Mouse (Mus musculus) liver, embryonic 13.5 days (tissue): ENCODE measurements around the gene Shc1. TPM values are rescaled to one million over a fixed set of nuclear protein-coding genes. Genes with fewer than 3 reads are reported as not detected.

Source experiments
- ATAC-seq: fragments of 200-750 bp; cut with Nextera tagmentation; 2 replicates; pipeline ENCODE4 v1.8.0; 2017; ENCODE audit warnings: low read depth, mild to moderate bottlenecking, moderate number of reproducible peaks, moderate library complexity
- DNase-seq: peaks from one replicate; pipeline ENCODE4 v3.0.0; 2022
- H3K27ac ChIP-seq: fragments of 300-500 bp; sonication (generic); 2 replicates; pipeline ENCODE4 v1.5.1; 2015; ENCODE audit warnings: moderate library complexity, mild to moderate bottlenecking, inconsistent platforms
- H3K27me3 ChIP-seq: fragments of 300-500 bp; sonication (generic); 2 replicates; pipeline ENCODE4 v1.6.1; 2015; ENCODE audit warnings: mild to moderate bottlenecking, inconsistent platforms
- H3K36me3 ChIP-seq: fragments of 300-500 bp; sonication (generic); 2 replicates; pipeline ENCODE4 v1.6.1; 2015; ENCODE audit warnings: mild to moderate bottlenecking, inconsistent platforms
- H3K4me1 ChIP-seq: fragments of 300-500 bp; sonication (generic); replicated peaks from 2 replicates; pipeline ENCODE4 v1.6.1; 2015; ENCODE audit warnings: inconsistent platforms
- H3K4me2 ChIP-seq: fragments of 300-500 bp; sonication (generic); 2 replicates; pipeline ENCODE4 v1.6.1; 2015; ENCODE audit warnings: inconsistent platforms, mild to moderate bottlenecking, moderate library complexity
- H3K4me3 ChIP-seq: fragments of 300-500 bp; sonication (generic); replicated peaks from 2 replicates; pipeline ENCODE4 v1.5.1; 2015; ENCODE audit warnings: mild to moderate bottlenecking, inconsistent platforms
- H3K9ac ChIP-seq: fragments of 300-500 bp; sonication (generic); 2 replicates; pipeline ENCODE4 v1.6.1; 2015; ENCODE audit warnings: mild to moderate bottlenecking, inconsistent platforms
- H3K9me3 ChIP-seq: fragments of 300-500 bp; sonication (generic); replicated peaks from 2 replicates; pipeline ENCODE4 v1.6.1; 2016; ENCODE audit warnings: inconsistent platforms
- WGBS: fragments of 180-500 bp; shearing (Covaris S2); methylation state at CpG from one replicate; pipeline ENCODE4 v1.1.7; 2015; ENCODE audit not compliant: insufficient replicate concordance; 5-methylcytosine and 5-hydroxymethylcytosine counted together
- polyA plus RNA-seq: library from polyadenylated mRNA; unstranded; fragments of >200 nt; fragmentation: Nextera tagmentation; extraction: Ambion mirVana; gene quantifications from 2 replicates; pipeline ENCODE4 v1.2.1, GENCODE M21; 2015

Shc1 gene
- polyA plus RNA-seq, 1 experiment from 2014 or later = 42.3 TPM

GRCm38 (mm10) chr3:89391663-89392511, 26.4 kb upstream of the Shc1 start:
- H3K9me3 ChIP-seq = no peaks in the 10 kb centered on the region
- peak overlapping the region; percentile 68 for H3K9ac ChIP-seq
- peak overlapping the region; percentile 69 for H3K27ac ChIP-seq
- DNase-seq (no peak), ATAC-seq (no peak)
- WGBS = 2% methylated on average over 52 of the region's 56 CpGs
- peaks cover 94% of the 10 kb centered on the region for H3K4me1 ChIP-seq
- peaks cover 31% of the 10 kb centered on the region for H3K27me3 ChIP-seq
- H3K36me3 ChIP-seq = no peaks in the 10 kb centered on the region
- peak overlapping the region; percentile 94 for H3K4me2 ChIP-seq
- H3K4me3 ChIP-seq = peak overlapping the region; percentile 65

GRCm38 (mm10) chr3:89392871-89393311, 25.4 kb upstream of the Shc1 start:
- WGBS = under 1% methylated on average over 18 of the region's 24 CpGs
- H3K9me3 ChIP-seq = no peaks in the 10 kb centered on the region
- H3K4me2 ChIP-seq = peak overlapping the region; percentile 94
- ATAC-seq = no peak
- peak overlapping the region; percentile 65 for H3K4me3 ChIP-seq
- H3K9ac ChIP-seq = peak overlapping the region; percentile 68
- peaks cover 86% of the 10 kb centered on the region for H3K4me1 ChIP-seq
- peaks cover 31% of the 10 kb centered on the region for H3K27me3 ChIP-seq
- no peak for DNase-seq
- H3K36me3 ChIP-seq = no peaks in the 10 kb centered on the region
- peak overlapping the region; percentile 69 for H3K27ac ChIP-seq

DNA sequence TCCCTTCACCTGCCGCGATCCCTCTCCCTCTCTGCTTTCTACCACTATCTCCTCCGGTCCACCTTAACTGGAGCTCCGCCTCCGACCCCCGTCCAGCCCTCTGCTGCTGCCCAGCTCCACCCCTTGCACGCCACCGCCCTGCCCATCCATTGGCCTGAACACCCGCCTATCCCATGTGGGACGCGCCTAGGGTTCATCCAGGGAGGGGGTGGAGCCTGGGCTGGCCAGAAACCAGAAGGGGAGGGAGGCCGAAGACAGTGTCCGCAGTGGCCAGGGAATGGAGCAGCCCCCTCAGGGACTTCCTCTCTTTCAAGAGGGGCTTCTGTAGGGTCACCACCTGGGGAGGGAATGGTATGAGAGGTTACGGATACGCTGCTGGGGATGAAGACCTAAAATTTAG, 24.6 kb upstream of the Shc1 start:
- H3K9me3 ChIP-seq = no peaks in the 10 kb centered on the region
- H3K9ac ChIP-seq = peak overlapping the region; percentile 78
- peaks cover 31% of the 10 kb centered on the region for H3K27me3 ChIP-seq
- DNase-seq = peak; percentile 98
- H3K4me2 ChIP-seq = peak overlapping the region; percentile 94
- H3K36me3 ChIP-seq = no peaks in the 10 kb centered on the region
- peaks cover 78% of the 10 kb centered on the region for H3K4me1 ChIP-seq
- ATAC-seq = peak; percentile 91
- peak overlapping the region; percentile 83 for H3K27ac ChIP-seq
- peak overlapping the region; percentile 65 for H3K4me3 ChIP-seq
- WGBS = 0% methylated on average over 15 of the region's 15 CpGs

DNA sequence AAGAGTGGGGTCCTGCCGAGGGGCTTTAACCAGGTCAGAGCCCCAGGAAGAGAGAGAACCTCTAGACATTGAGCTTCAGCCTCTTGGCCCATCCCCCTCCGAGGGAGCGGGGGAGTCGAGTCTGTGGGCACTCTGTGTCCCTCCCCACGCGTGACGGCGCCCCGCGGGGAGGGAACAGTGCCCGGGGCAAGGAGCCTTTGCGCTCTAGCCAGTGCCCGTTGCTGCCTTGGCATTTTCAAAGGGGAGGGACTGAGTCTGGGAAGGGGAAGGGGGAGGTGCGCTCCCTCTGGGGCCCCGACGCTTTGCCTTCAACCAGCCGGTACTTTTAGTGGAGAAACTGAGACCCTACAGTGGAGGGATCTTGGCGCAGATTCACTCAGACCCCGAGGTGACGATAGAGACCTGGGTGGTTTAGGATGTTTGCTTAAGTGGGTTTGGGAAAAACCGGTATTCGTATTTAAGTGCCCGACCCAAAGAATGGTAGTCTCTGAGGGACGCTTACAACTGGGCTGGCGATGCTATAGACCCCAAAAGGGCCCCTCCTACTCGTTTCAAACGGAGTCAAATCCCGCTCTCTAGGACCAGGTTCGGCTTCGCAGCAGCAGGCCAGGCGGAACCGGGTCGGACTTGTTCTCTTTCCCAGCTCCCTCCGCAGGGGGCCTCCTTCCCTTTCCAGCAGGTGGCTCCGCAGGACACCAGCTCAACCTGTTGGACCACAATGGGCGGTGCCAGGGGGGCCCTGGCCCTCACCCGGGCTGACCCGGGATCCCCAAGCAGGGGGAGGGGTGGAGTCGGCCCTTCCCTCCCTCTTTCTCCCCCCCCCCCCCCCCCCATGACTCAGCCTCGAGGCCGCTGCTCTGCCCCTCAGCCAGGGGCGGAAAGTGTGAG, 24.0 kb upstream of the Shc1 start, which contains the start of gene Zbtb7b:
TSS of gene Zbtb7b (minus strand) at position 771 of the 888 bp plus-strand sequence.
- peak; percentile 63 for DNase-seq

DNA sequence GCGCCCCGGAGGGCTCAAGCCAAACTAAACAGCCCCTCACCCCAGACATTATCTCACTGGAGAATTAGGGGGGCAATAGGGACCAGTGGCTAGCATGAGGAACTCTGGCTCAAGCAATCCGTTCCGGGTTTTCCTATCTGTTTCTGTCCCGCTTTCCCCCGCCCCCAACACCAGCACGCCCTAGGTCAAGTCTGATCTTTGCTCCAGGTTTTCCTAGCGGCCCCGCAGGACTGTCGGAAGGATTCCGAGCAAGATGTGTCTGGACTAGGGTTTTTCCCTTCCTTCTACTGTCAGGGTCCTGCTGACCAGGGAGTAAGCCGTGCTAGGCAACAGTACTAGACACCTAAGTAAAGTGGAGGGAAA, 23.4 kb upstream of the Shc1 start:
- 0% methylated on average over 12 of the region's 12 CpGs for WGBS
- H3K27me3 ChIP-seq = peaks cover 31% of the 10 kb centered on the region
- peak; percentile 18 for ATAC-seq
- peak overlapping the region; percentile 65 for H3K4me3 ChIP-seq
- peak; percentile 72 for DNase-seq
- H3K36me3 ChIP-seq = 0 out of 2 replicates have a peak, but pooled peaks cover 4% of the 10 kb centered on the region
- H3K9ac ChIP-seq = peak overlapping the region; percentile 78
- H3K4me2 ChIP-seq = peak overlapping the region; percentile 94
- H3K4me1 ChIP-seq = peaks cover 68% of the 10 kb centered on the region
- H3K27ac ChIP-seq = peak overlapping the region; percentile 83
- no peaks in the 10 kb centered on the region for H3K9me3 ChIP-seq

More for the DNA sequence above, 24.0 kb upstream of the Shc1 start, which contains the start of gene Zbtb7b:
- ATAC-seq = peak; percentile 47
- no peaks in the 10 kb centered on the region for H3K9me3 ChIP-seq
- peaks cover 74% of the 10 kb centered on the region for H3K4me1 ChIP-seq
- H3K4me2 ChIP-seq = peak within 1 kb of the TSS; percentile 94
- H3K4me3 ChIP-seq = peak within 1 kb of the TSS; percentile 65
- under 1% methylated on average over 40 of the region's 42 CpGs for WGBS
- H3K9ac ChIP-seq = peak within 1 kb of the TSS; percentile 78
- peak within 1 kb of the TSS; percentile 83 for H3K27ac ChIP-seq
- peaks cover 31% of the 10 kb centered on the region for H3K27me3 ChIP-seq
- H3K36me3 ChIP-seq = no peaks in the 10 kb centered on the region

- peak overlapping the region; percentile 65 for H3K4me3 ChIP-seq
- WGBS = 2% methylated on average over 10 of the region's 10 CpGs
- H3K9me3 ChIP-seq = no peaks in the 10 kb centered on the region
- H3K27me3 ChIP-seq = peaks cover 31% of the 10 kb centered on the region
- peak overlapping the region; percentile 78 for H3K9ac ChIP-seq
- peaks cover 63% of the 10 kb centered on the region for H3K4me1 ChIP-seq
- ATAC-seq = no peak
- H3K36me3 ChIP-seq = 0 out of 2 replicates have a peak, but pooled peaks cover 5% of the 10 kb centered on the region
- DNase-seq = no peak
- H3K4me2 ChIP-seq = peak overlapping the region; percentile 94
- H3K27ac ChIP-seq = peak overlapping the region; percentile 83; the same call in 1 of the 2 replicates
These were observed 22.8 kb upstream of the Shc1 start for GRCm38 (mm10) chr3:89395419-89395805.

GRCm38 (mm10) chr3:89395806-89396653, 22.2 kb upstream of the Shc1 start:
- Histone ChIP-seq H3K4me2 (peak overlapping the region; percentile 94), H3K4me1 (peaks cover 56% of the 10 kb centered on the region), H3K9me3 (no peaks in the 10 kb centered on the region), H3K27ac (peak overlapping the region; percentile 39; the same call in 1 of the 2 replicates), H3K27me3 (peaks cover 26% of the 10 kb centered on the region), H3K36me3 (0 out of 2 replicates have a peak, but pooled peaks cover 5% of the 10 kb centered on the region), H3K9ac (peak overlapping the region; percentile 78), H3K4me3 (peak overlapping the region; percentile 65)
- ATAC-seq (no peak), DNase-seq (peak; percentile 58)
- under 1% methylated on average over 43 of the region's 44 CpGs for WGBS

DNA sequence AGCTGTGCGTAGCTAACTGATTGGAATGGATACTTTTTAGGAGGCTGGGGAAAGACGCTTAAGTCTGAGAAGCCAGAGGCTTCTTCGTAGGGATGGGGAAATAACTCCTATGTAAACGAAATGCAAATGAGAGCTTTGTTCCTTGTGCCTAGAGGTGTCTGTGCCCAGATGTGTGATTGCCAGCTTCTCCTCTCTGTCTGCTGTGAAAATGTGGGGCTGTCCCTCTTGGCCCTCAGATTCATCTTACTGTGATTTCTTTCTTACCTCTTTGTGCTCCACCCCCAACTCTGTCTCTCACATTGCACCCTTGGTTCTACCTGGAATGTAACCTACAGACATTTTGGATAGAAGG, 21.6 kb upstream of the Shc1 start:
- Histone ChIP-seq H3K27ac (no peak overlapping the region), H3K9ac (peak overlapping the region; percentile 78; the same call in 1 of the 2 replicates), H3K4me1 (peaks cover 50% of the 10 kb centered on the region), H3K27me3 (peaks cover 20% of the 10 kb centered on the region), H3K9me3 (no peaks in the 10 kb centered on the region), H3K4me2 (peak overlapping the region; percentile 94), H3K4me3 (peak overlapping the region; percentile 65), H3K36me3 (peaks cover 10% of the 10 kb centered on the region; the same call in 1 of the 2 replicates)
- DNase-seq = no peak
- WGBS = under 1% methylated on average over 4 of the region's 4 CpGs
- ATAC-seq = no peak

DNA sequence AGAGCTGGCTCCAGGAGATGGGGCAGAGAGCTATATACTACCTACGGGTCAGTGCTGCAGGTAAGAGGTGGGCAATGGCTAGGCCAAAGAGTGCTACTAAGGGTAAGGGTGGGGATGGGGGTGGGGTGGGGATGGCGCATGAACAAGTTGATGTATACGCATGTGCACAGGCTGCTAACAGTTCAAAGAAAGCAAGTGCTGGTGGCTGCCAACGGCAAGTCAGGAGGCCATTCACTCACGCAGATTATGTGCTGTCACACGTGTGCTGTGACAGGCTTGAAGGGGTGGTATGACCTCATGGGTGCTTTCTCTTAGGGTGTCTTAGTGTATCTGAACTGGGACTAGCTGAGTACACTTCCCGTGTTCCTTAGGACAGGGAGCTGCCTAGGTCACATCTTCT, 16.9 kb upstream of the Shc1 start:
- peaks cover 9% of the 10 kb centered on the region for H3K4me1 ChIP-seq

DNA sequence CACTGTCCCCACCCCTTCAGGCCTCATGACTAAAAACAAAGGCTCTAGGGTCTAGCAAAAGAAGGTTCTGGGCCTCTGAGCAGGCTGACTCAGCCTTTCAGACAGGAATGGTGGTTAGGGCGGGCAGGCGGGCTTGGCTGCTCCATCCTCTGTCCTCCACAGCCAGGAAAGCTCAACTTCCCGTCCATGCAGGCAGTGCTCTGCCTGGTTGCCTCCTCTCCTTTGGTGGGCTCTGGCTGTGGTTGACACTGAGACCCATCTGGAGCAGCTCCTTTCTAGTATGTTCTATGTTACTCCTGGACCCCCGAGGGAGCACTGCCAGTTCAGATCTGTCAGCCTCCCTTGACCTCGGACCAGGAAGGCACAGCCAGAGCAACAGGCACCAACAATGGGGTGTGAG, 15.6 kb upstream of the Shc1 start, which contains the start of gene Lenep:
TSS of gene Lenep (minus strand) at position 101 of the 400 bp plus-strand sequence.
- H3K9me3 ChIP-seq = no peaks in the 10 kb centered on the region
- no peak for ATAC-seq
- H3K4me3 ChIP-seq = no peak within 1 kb of the TSS
- H3K36me3 ChIP-seq = peaks cover 64% of the 10 kb centered on the region
- no peaks in the 10 kb centered on the region for H3K27me3 ChIP-seq
- 0 out of 2 replicates have a peak, but pooled peaks cover 2% of the 10 kb centered on the region for H3K4me1 ChIP-seq
- H3K9ac ChIP-seq = no peak within 1 kb of the TSS
- no peak for DNase-seq
- H3K27ac ChIP-seq = no peak within 1 kb of the TSS
- H3K4me2 ChIP-seq = no peak within 1 kb of the TSS
- 66% methylated on average over 5 of the region's 5 CpGs for WGBS

More for the DNA sequence above, 16.9 kb upstream of the Shc1 start:
- no peak overlapping the region for H3K4me3 ChIP-seq
- H3K4me2 ChIP-seq = no peak overlapping the region
- H3K27ac ChIP-seq = no peak overlapping the region
- no peaks in the 10 kb centered on the region for H3K27me3 ChIP-seq
- H3K36me3 ChIP-seq = peaks cover 53% of the 10 kb centered on the region
- ATAC-seq (no peak), DNase-seq (no peak)
- WGBS = 82% methylated on average over 7 of the region's 7 CpGs
- H3K9me3 ChIP-seq = no peaks in the 10 kb centered on the region
- no peak overlapping the region for H3K9ac ChIP-seq
